Mouse (Mus musculus): ENCODE results near the gene Pccb. TPM values are rescaled to one million over a fixed set of nuclear protein-coding genes. Genes with fewer than 3 reads are reported as not detected.
A peak's percentile ranks its signal among the peaks of the same experiment; 100 is the strongest.

The Pccb gene
- total and polyA plus RNA-seq, 3 experiments = 128 to 166 (median 140) TPM

- DNase-seq = no peak
These were observed 11.1 kb upstream of the Pccb start for GRCm38 (mm10) chr9:101045710-101046338.

- no peak for DNase-seq
These were observed 7.6 kb upstream of the Pccb start for GRCm38 (mm10) chr9:101042249-101042648.

GRCm38 (mm10) chr9:101041508-101041907 is 6.8 kb upstream of the Pccb start:
- DNase-seq = no peak

- DNase-seq = no peak
These were observed 3.9 kb upstream of the Pccb start for GRCm38 (mm10) chr9:101038634-101039033.

- DNase-seq = peak; percentile 3
These were observed 2.7 kb upstream of the Pccb start for GRCm38 (mm10) chr9:101037396-101037795.

GRCm38 (mm10) chr9:101036876-101037275 is 2.2 kb upstream of the Pccb start:
- DNase-seq = no peak

GRCm38 (mm10) chr9:101035836-101036596 is 1.3 kb upstream of the Pccb start:
- no peak for DNase-seq

GRCm38 (mm10) chr9:101033761-101034447 is 794 bp downstream of the Pccb start:
- peak; percentile 22 for DNase-seq

- no peak for DNase-seq
These were observed 15.9 kb downstream of the Pccb start for GRCm38 (mm10) chr9:101018768-101019167.

- DNase-seq = peak; percentile 23
These were observed 16.8 kb downstream of the Pccb start for GRCm38 (mm10) chr9:101017734-101018516.

- no peak for DNase-seq
These were observed 19.4 kb downstream of the Pccb start for GRCm38 (mm10) chr9:101015324-101015723.

- DNase-seq = no peak
These were observed 22.3 kb downstream of the Pccb start for GRCm38 (mm10) chr9:101012433-101012832.

GRCm38 (mm10) chr9:101005866-101006265 is 28.8 kb downstream of the Pccb start:
- no peak for DNase-seq

- DNase-seq = no peak
These were observed 31.4 kb downstream of the Pccb start for GRCm38 (mm10) chr9:101003302-101003701.

- no peak for DNase-seq
These were observed 31.9 kb downstream of the Pccb start for GRCm38 (mm10) chr9:101002841-101003240.

- DNase-seq = no peak
These were observed 32.6 kb downstream of the Pccb start for GRCm38 (mm10) chr9:101002053-101002452.

- no peak for DNase-seq
These were observed 37.6 kb downstream of the Pccb start for GRCm38 (mm10) chr9:100997138-100997537.

GRCm38 (mm10) chr9:100993937-100994336 is 40.8 kb downstream of the Pccb start:
- no peak for DNase-seq

GRCm38 (mm10) chr9:100992191-100992590 is 42.5 kb downstream of the Pccb start:
- DNase-seq = no peak

- no peak for DNase-seq
These were observed 43.4 kb downstream of the Pccb start for GRCm38 (mm10) chr9:100991321-100991720.

- no peak for DNase-seq
These were observed 44.1 kb downstream of the Pccb start for GRCm38 (mm10) chr9:100990609-100991008.

- DNase-seq = no peak
These were observed 46.8 kb downstream of the Pccb start for GRCm38 (mm10) chr9:100987850-100988249.
